Mouse (Mus musculus): ENCODE data around the gene Arhgef5.
"Not testable (repeated sequence)": the region's sequence is repeated elsewhere in the genome, so short reads cannot be mapped to it uniquely, and the experiment has no call there.

Arhgef5 gene

GRCm38 (mm10) chr6:43265363-43266041 lies at the start of gene Arhgef5:
Gene Arhgef5 (plus strand): TSS chr6:43265582.
- DNase-seq (ENCODE audit: low spot score): peak; percentile 19

- not testable (repeated sequence) for DNase-seq (ENCODE audit: low spot score)
Measured at GRCm38 (mm10) chr6:43231255-43231654, 34.1 kb upstream of the Arhgef5 start, which contains the start of gene Olfr47. Gene Olfr47 (plus strand): TSS chr6:43231529.

GRCm38 (mm10) chr6:43242061-43242460 lies 23.3 kb upstream of the Arhgef5 start:
- DNase-seq (ENCODE audit: low spot score): no peak

- no peak for DNase-seq (ENCODE audit: low spot score)
Measured at GRCm38 (mm10) chr6:43247396-43247795, 18.0 kb upstream of the Arhgef5 start.

GRCm38 (mm10) chr6:43252994-43253393 lies 12.4 kb upstream of the Arhgef5 start:
- DNase-seq (ENCODE audit: low spot score): no peak

- no peak for DNase-seq (ENCODE audit: low spot score)
Measured at GRCm38 (mm10) chr6:43254193-43254926, 11.0 kb upstream of the Arhgef5 start.

GRCm38 (mm10) chr6:43260756-43261155 lies 4.6 kb upstream of the Arhgef5 start:
- DNase-seq (ENCODE audit: low spot score): no peak

GRCm38 (mm10) chr6:43266356-43266755 lies 974 bp downstream of the Arhgef5 start:
- DNase-seq (ENCODE audit: low spot score): no peak

- no peak for DNase-seq (ENCODE audit: low spot score)
Measured at GRCm38 (mm10) chr6:43272597-43272996, 7.2 kb downstream of the Arhgef5 start.

- no peak for DNase-seq (ENCODE audit: low spot score)
Measured at GRCm38 (mm10) chr6:43274123-43274522, 8.7 kb downstream of the Arhgef5 start.

- DNase-seq (ENCODE audit: low spot score): no peak
Measured at GRCm38 (mm10) chr6:43278247-43278646, 12.9 kb downstream of the Arhgef5 start.

- no peak for DNase-seq (ENCODE audit: low spot score)
Measured at GRCm38 (mm10) chr6:43280481-43280880, 15.1 kb downstream of the Arhgef5 start.

GRCm38 (mm10) chr6:43292041-43292440 lies 26.7 kb downstream of the Arhgef5 start:
- DNase-seq (ENCODE audit: low spot score): no peak

- no peak for DNase-seq (ENCODE audit: low spot score)
Measured at GRCm38 (mm10) chr6:43292471-43293076, 27.2 kb downstream of the Arhgef5 start.

- DNase-seq (ENCODE audit: low spot score): no peak
Measured at GRCm38 (mm10) chr6:43293175-43293574, 27.8 kb downstream of the Arhgef5 start.

GRCm38 (mm10) chr6:43295908-43296307 lies 30.5 kb downstream of the Arhgef5 start:
- no peak for DNase-seq (ENCODE audit: low spot score)

- no peak for DNase-seq (ENCODE audit: low spot score)
Measured at GRCm38 (mm10) chr6:43296798-43297507, 31.6 kb downstream of the Arhgef5 start.

GRCm38 (mm10) chr6:43297508-43297850 lies 32.1 kb downstream of the Arhgef5 start:
- DNase-seq (ENCODE audit: low spot score): no peak

- DNase-seq (ENCODE audit: low spot score): no peak
Measured at GRCm38 (mm10) chr6:43309454-43309853, 44.1 kb downstream of the Arhgef5 start, which contains the start of gene Nobox. Gene Nobox (minus strand): TSS chr6:43309554.

- DNase-seq (ENCODE audit: low spot score): no peak
Measured at GRCm38 (mm10) chr6:43310071-43310470, 44.7 kb downstream of the Arhgef5 start.

- no peak for DNase-seq (ENCODE audit: low spot score)
Measured at GRCm38 (mm10) chr6:43312546-43312945, 47.2 kb downstream of the Arhgef5 start.

- DNase-seq (ENCODE audit: low spot score): no peak
Measured at GRCm38 (mm10) chr6:43312961-43313656, 47.7 kb downstream of the Arhgef5 start.
